ENCODE assay signal across 12 mouse cellular contexts in the genomic region with DNA sequence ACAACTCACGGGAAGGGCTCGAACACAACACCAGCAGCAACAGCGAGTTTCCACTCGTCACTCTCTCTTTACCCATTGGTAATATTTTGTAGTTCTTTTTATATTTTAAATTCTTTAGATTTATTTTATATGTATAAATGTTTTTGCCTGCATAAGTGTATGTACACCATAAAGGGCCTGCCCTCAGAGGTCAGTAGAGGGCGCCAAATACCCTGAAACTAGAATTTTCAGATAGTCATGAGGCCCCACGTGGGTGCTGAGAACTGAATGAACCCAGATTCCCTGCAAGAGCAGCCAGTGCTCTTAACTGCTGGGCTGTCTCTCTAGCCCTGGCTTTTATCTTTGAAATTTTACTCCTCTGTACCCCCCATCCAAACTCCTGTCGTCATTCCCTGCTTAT.
DNase-seq lines count a peak whose midpoint lies in the region; ATAC-seq and TF ChIP-seq lines count a peak whose summit lies in the region.
"Had no signal": no experiment of that assay in that cellular context is flagged by ENCODE, and none has a peak within 500 bp of the region (broad histone marks: within the 10 kb centered on the region; RNA-seq: fewer than 3 reads in every experiment).

No protein-coding gene starts in this region.

- peak; percentile 50 for DNase-seq in CH12.LX (ENCODE audit: extremely low read depth)
- DNase-seq in naive thymus-derived CD4-positive, alpha-beta T cell, adult 2 months (ENCODE audit: low read depth), result peak; percentile 70
- DNase-seq in frontal cortex, postnatal 25 days (ENCODE audit: low spot score in 2 of 2), result no peak
- DNase-seq in right cerebral cortex, postnatal 36 days (ENCODE audit: low spot score in 2 of 2), result no peak
- no peak for DNase-seq in layer of hippocampus, adult 8-10 months (ENCODE audit: low spot score in 2 of 2)
- DNase-seq: adrenal gland, postnatal 10 days had no signal

- H3K9ac ChIP-seq in intestine, postnatal 0 days (ENCODE audit: low read depth, low read length), result no peak overlapping the region
- H3K9ac ChIP-seq in intestine, embryonic 16.5 days (ENCODE audit: low read depth, low read length), result no peak overlapping the region
- no peak overlapping the region for H3K9ac ChIP-seq in CH12.LX (ENCODE audit: insufficient read depth, low read depth)
- H3K9ac ChIP-seq: limb, embryonic 12.5 days had no signal

- peak; percentile 69 for TF ChIP-seq RAD21 in CH12.LX (IDR thresholded peaks at IDR 0.05; ENCODE audit: low read depth, low read length)

- in situ Hi-C loops in CH12.LX (cut with MboI; ENCODE audit: low pct_ligation_motif_present, low pct_unique_long_range_greater_than_20kb, low sequenced_read_pairs), result no loop called here

- dilution Hi-C loops in CH12.LX (cut with MboI; ENCODE audit: extremely low pct_ligation_motif_present, extremely low pct_unique_long_range_greater_than_20kb, low sequenced_read_pairs), result no loop called here

- no peak overlapping the region for H3K4me3 ChIP-seq in intestine, postnatal 0 days (ENCODE audit: low read depth, low read length)
- H3K4me3 ChIP-seq in intestine, embryonic 16.5 days (ENCODE audit: low read length), result no peak overlapping the region
- no peak overlapping the region for H3K4me3 ChIP-seq in CH12.LX (replicated peaks in 1 of 3; ENCODE audit: low read depth in 2 of 3, low read length in 2 of 3, poor library complexity in 1 of 3)
- H3K4me3 ChIP-seq in bone marrow, adult 2 months (replicated peaks; ENCODE audit: control insufficient read depth, low read depth, low read length), result no peak overlapping the region
- H3K4me3 ChIP-seq: erythroblast, embryonic 14.5 days; limb, embryonic 12.5 days; myocyte had no signal

- no peak for TF ChIP-seq EP300 in CH12.LX (IDR thresholded peaks at IDR 0.05; ENCODE audit: low read length)

- H3K27me3 ChIP-seq in intestine, postnatal 0 days (replicated peaks; ENCODE audit: control insufficient read depth, insufficient read depth, low read length), result no peaks in the 10 kb centered on the region
- no peaks in the 10 kb centered on the region for H3K27me3 ChIP-seq in intestine, embryonic 16.5 days (replicated peaks; ENCODE audit: control insufficient read depth, insufficient read depth, low read length)
- no peaks in the 10 kb centered on the region for H3K27me3 ChIP-seq in CH12.LX (replicated peaks)
- H3K27me3 ChIP-seq: limb, embryonic 12.5 days had no signal

- no peaks in the 10 kb centered on the region for H3K4me1 ChIP-seq in intestine, postnatal 0 days (replicated peaks; ENCODE audit: control insufficient read depth, insufficient read depth, low read length)
- no peaks in the 10 kb centered on the region; the same call in 1 of the 2 replicates for H3K4me1 ChIP-seq in intestine, embryonic 16.5 days (ENCODE audit: control insufficient read depth, insufficient read depth, low read length)
- peaks cover 0 to 17% of the 10 kb centered on the region in 2 experiments; a peak in 3 of 4 replicates for H3K4me1 ChIP-seq in CH12.LX (ENCODE audit: control insufficient read depth in 1 of 2, insufficient read depth in 2 of 2)
- H3K4me1 ChIP-seq in bone marrow, adult 2 months (ENCODE audit: control insufficient read depth, insufficient read depth, low read length), result no peaks in the 10 kb centered on the region

- H3K9me3 ChIP-seq in intestine, postnatal 0 days (ENCODE audit: control insufficient read depth), result no peaks in the 10 kb centered on the region
- no peaks in the 10 kb centered on the region for H3K9me3 ChIP-seq in intestine, embryonic 16.5 days (ENCODE audit: control insufficient read depth, low read length)
- H3K9me3 ChIP-seq in CH12.LX (replicated peaks; ENCODE audit: low read length), result no peaks in the 10 kb centered on the region
- H3K9me3 ChIP-seq: limb, embryonic 12.5 days had no signal

- H3K4me2 ChIP-seq in intestine, postnatal 0 days (replicated peaks; ENCODE audit: low read depth), result no peak overlapping the region
- no peak overlapping the region for H3K4me2 ChIP-seq in intestine, embryonic 16.5 days (ENCODE audit: low read depth, low read length)
- H3K4me2 ChIP-seq in CH12.LX (ENCODE audit: insufficient read depth, low read depth, poor library complexity, severe bottlenecking), result no peak overlapping the region
- H3K4me2 ChIP-seq: limb, embryonic 12.5 days had no signal

- TF ChIP-seq CTCF in intestine, postnatal 0 days (IDR thresholded peaks at IDR 0.05; ENCODE audit: low read depth), result peak; percentile 37; the same call in 1 of the 2 replicates
- peak in 1 of 2 experiments; percentile 69; a peak in 2 of 4 replicates for TF ChIP-seq CTCF in CH12.LX (conservative IDR thresholded peaks at IDR 0.05 in 1 of 2, IDR thresholded peaks at IDR 0.05 in 1 of 2; ENCODE audit: low read depth in 2 of 2, low read length in 2 of 2)
- peak; percentile 21; the same call in 1 of the 2 replicates for TF ChIP-seq CTCF in bone marrow, adult 2 months (IDR thresholded peaks at IDR 0.05; ENCODE audit: control insufficient read depth, insufficient read depth, low read length)

- ATAC-seq in intestine, postnatal 0 days, result no peak
- ATAC-seq in intestine, embryonic 16.5 days, result no peak

- H3K27ac ChIP-seq in intestine, postnatal 0 days (ENCODE audit: low read depth, low read length), result no peak overlapping the region
- no peak overlapping the region for H3K27ac ChIP-seq in intestine, embryonic 16.5 days (ENCODE audit: low read length)
- H3K27ac ChIP-seq in CH12.LX (ENCODE audit: insufficient read depth, low read depth), result no peak overlapping the region
- H3K27ac ChIP-seq in bone marrow, adult 2 months (ENCODE audit: control insufficient read depth, insufficient read depth, low read depth, low read length, poor library complexity), result no peak overlapping the region
- H3K27ac ChIP-seq: limb, embryonic 12.5 days had no signal

- WGBS in intestine, postnatal 0 days, result 79% methylated on average over 7 of the region's 7 CpGs
- WGBS in intestine, embryonic 16.5 days, result 73% methylated on average over 7 of the region's 7 CpGs
- 77% methylated on average over 7 of the region's 7 CpGs for WGBS in bone marrow, adult 2 months

- H3K36me3 ChIP-seq in intestine, postnatal 0 days (ENCODE audit: control insufficient read depth, insufficient read depth), result no peaks in the 10 kb centered on the region
- no peaks in the 10 kb centered on the region for H3K36me3 ChIP-seq in intestine, embryonic 16.5 days (ENCODE audit: control insufficient read depth, insufficient read depth, low read length)
- peaks cover 0 to 4% of the 10 kb centered on the region in 2 experiments for H3K36me3 ChIP-seq in CH12.LX (replicated peaks in 1 of 2; ENCODE audit: control insufficient read depth in 1 of 2, insufficient read depth in 1 of 2, low read length in 1 of 2)
- H3K36me3 ChIP-seq: limb, embryonic 12.5 days had no signal

- no peaks in the 10 kb centered on the region for H3K79me2 ChIP-seq in CH12.LX (replicated peaks; ENCODE audit: control insufficient read depth, extremely low read depth, insufficient read depth, poor library complexity, severe bottlenecking)

- TF ChIP-seq POLR2A in CH12.LX (IDR thresholded peaks at IDR 0.05; ENCODE audit: low read depth, low read length), result no peak
- TF ChIP-seq POLR2A in bone marrow, adult 2 months (IDR thresholded peaks at IDR 0.05; ENCODE audit: borderline replicate concordance, control insufficient read depth, low read depth, low read length), result no peak

TF ChIP-seq in CH12.LX, 34 proteins besides CTCF, POLR2A, EP300 and RAD21:
- TF ChIP-seq SMC3 (IDR thresholded peaks at IDR 0.05; ENCODE audit: low read depth, low read length) (peak; percentile 48), USF2 (conservative IDR thresholded peaks at IDR 0.05; ENCODE audit: low read depth, low read length) (no peak)

Comparison
In these comparisons a context has a peak if more than half of its experiments do, and no peak if none do; other contexts are left out.
1. DNase-seq: peak in CH12.LX (single experiment) and naive thymus-derived CD4-positive, alpha-beta T cell, adult 2 months (single experiment); none in frontal cortex, postnatal 25 days (0 of 2), right cerebral cortex, postnatal 36 days (0 of 2) and layer of hippocampus, adult 8-10 months (0 of 2).